Mouse (Mus musculus): ENCODE measurements around the gene Pitpnc1.

DNA sequence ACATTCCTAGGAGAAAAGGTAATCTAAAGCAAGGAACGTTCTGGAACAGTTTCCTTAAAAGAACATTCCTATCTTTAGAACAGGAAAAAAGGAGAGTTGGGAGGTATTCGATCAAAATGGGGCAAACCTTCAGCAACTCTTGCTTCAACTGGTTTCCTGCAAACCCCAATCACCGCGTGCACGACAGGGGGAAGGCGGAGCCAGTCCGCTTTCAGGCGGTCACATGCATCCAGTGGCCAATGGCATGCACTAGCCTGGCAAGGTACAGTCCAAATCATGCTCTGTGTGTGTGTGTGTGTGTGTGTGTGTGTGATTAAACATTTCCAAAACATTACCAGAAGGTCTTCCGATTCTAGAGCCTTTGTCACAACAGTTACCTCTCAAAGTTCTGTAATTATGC is 255.4 kb downstream of the Pitpnc1 start:
- TF ChIP-seq CTCF (IDR thresholded peaks at IDR 0.05; ENCODE audit: low read depth) (no peak), EP300 (IDR thresholded peaks at IDR 0.05; ENCODE audit: low read depth) (no peak)
